Mouse (Mus musculus) heart, adult 2 months (tissue): Measurements from ENCODE around the gene Nudt3. TPM values are rescaled to one million over a fixed set of nuclear protein-coding genes. Genes with fewer than 3 reads are reported as not detected.

Source experiments
- DNase-seq, 2 experiments: peaks; one replicate each; pipeline ENCODE4 v3.0.0; 2021
- H3K27ac ChIP-seq: fragments of 200-600 bp; 2 replicates; pipeline ENCODE4 v1.8.1; 2022
- H3K27me3 ChIP-seq: fragments of 200-500 bp; 2 replicates; pipeline ENCODE4 v1.6.1; 2012; ENCODE audit warnings: mild to moderate bottlenecking, low read length, inconsistent platforms, mixed read lengths; ENCODE audit not compliant: control insufficient read depth, insufficient read depth
- H3K36me3 ChIP-seq: fragments of 200-500 bp; 2 replicates; pipeline ENCODE4 v1.6.1; 2012; ENCODE audit warnings: low read length, inconsistent platforms; ENCODE audit not compliant: control insufficient read depth, insufficient read depth
- H3K4me1 ChIP-seq: fragments of 200-500 bp; 2 replicates; pipeline ENCODE4 v1.6.1; 2011; ENCODE audit warnings: low read length; ENCODE audit not compliant: control insufficient read depth, insufficient read depth
- H3K4me3 ChIP-seq: fragments of 200-600 bp; 2 replicates; pipeline ENCODE4 v1.8.1; 2022
- H3K79me2 ChIP-seq: fragments of 200-500 bp; replicated peaks from 2 replicates; pipeline ENCODE4 v1.6.1; 2012; ENCODE audit warnings: mild to moderate bottlenecking, inconsistent platforms, low read length, moderate library complexity, mixed read lengths; ENCODE audit not compliant: control insufficient read depth, insufficient read depth
- H3K9ac ChIP-seq: fragments of 200-500 bp; 2 replicates; pipeline ENCODE4 v1.6.1; 2012; ENCODE audit warnings: low read depth, mild to moderate bottlenecking, control low read depth, inconsistent platforms, low read length, mixed read lengths
- CTCF ChIP-seq: fragments of 200-600 bp; IDR thresholded peaks from 2 replicates; pipeline ENCODE4 v1.8.1; 2022; ENCODE audit warnings: antibody characterized with exemption, mild to moderate bottlenecking, moderate library complexity
- EP300 ChIP-seq: fragments of 200-500 bp; IDR thresholded peaks from 2 replicates; pipeline ENCODE4 v1.6.1; 2011; ENCODE audit warnings: low read depth, low read length, control low read depth; ENCODE audit not compliant: insufficient read depth
- POLR2A ChIP-seq: fragments of 200-500 bp; IDR thresholded peaks from 2 replicates; pipeline ENCODE4 v1.6.1; 2011; ENCODE audit warnings: mild to moderate bottlenecking, low read depth, low read length, control low read depth; ENCODE audit not compliant: insufficient read depth
- WGBS: fragments of 180-500 bp; shearing (Covaris S2); methylation state at CpG from one replicate; pipeline ENCODE4 v1.1.7; 2018; 5-methylcytosine and 5-hydroxymethylcytosine counted together
- intact Hi-C: fragments of 180-260 bp; cut with DNase I; formaldehyde crosslinking; loops from one replicate; pipeline ENCODE4 v1.15.1; 2025
- polyA plus RNA-seq: library from polyadenylated mRNA; depleted of rRNA; stranded (reverse); fragments of >200 nt; gene quantifications from 2 replicates; pipeline ENCODE4 v1.2.3, GENCODE M21; 2012
- total RNA-seq, 2 experiments: library from RNA; stranded (reverse); gene quantifications; 2 replicates each; pipeline ENCODE4 v1.2.3; 2021

Nudt3 gene
- total and polyA plus RNA-seq, 3 experiments = 143 to 346 (median 330) TPM

DNA sequence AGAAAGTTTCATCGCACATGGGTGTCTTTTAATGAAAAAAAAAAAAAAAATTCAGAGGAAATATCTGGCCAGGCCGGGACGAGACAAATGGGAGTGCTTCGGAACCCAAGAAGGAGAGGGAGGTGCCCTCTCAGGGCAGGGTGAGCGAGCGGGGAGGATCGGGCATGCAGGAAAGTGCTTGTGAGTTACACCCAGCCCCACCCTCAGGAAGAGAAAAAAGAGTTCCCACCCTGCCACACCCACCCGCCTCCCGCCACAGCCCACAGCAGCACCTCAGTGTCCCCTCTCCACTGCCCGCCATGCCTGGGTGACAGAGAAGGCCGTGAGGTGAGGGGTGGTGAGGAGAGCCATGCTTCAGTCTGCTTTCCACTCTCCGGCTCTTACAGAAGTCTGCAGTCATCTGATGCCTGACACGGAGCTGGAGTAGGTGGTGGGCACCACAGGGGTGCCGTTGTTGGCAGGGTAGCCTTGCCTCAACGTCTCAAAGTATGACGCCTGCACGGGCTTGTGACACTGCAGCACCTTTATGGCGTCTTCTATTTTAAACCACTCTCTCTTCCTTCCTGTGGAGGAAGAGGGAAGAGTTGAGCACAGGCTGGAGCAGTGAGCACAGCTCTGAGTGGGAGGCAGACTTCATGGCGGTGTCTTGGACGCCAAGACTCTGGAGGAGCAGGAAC, 42.8 kb downstream of the Nudt3 start:
- TF ChIP-seq EP300 (no peak), CTCF (no peak), POLR2A (no peak)
- Histone ChIP-seq H3K36me3 (no peaks in the 10 kb centered on the region), H3K27ac (no peak overlapping the region), H3K4me1 (peaks cover 7% of the 10 kb centered on the region), H3K79me2 (no peaks in the 10 kb centered on the region), H3K9ac (no peak overlapping the region), H3K4me3 (no peak overlapping the region), H3K27me3 (no peaks in the 10 kb centered on the region)
- intact Hi-C loops = no loop called here
- DNase-seq = no peak
- 59% methylated on average over 20 of the region's 20 CpGs for WGBS

GRCm38 (mm10) chr17:27579816-27580215, 43.5 kb downstream of the Nudt3 start:
- intact Hi-C loops = no loop called here
- no peak overlapping the region for H3K9ac ChIP-seq
- no peak overlapping the region for H3K4me3 ChIP-seq
- WGBS = 81% methylated on average over 8 of the region's 8 CpGs
- no peaks in the 10 kb centered on the region for H3K27me3 ChIP-seq
- no peaks in the 10 kb centered on the region for H3K79me2 ChIP-seq
- peaks cover 12% of the 10 kb centered on the region for H3K4me1 ChIP-seq
- H3K36me3 ChIP-seq = no peaks in the 10 kb centered on the region
- H3K27ac ChIP-seq = no peak overlapping the region
- TF ChIP-seq EP300 = no peak
- TF ChIP-seq CTCF = no peak
- no peak for TF ChIP-seq POLR2A
- DNase-seq = no peak

GRCm38 (mm10) chr17:27578487-27578886, 44.8 kb downstream of the Nudt3 start:
- no peaks in the 10 kb centered on the region for H3K27me3 ChIP-seq
- H3K4me3 ChIP-seq = no peak overlapping the region
- 85% methylated on average over 10 of the region's 10 CpGs for WGBS
- intact Hi-C loops = no loop called here
- H3K9ac ChIP-seq = no peak overlapping the region
- H3K36me3 ChIP-seq = no peaks in the 10 kb centered on the region
- TF ChIP-seq EP300 (no peak), CTCF (no peak), POLR2A (no peak)
- H3K27ac ChIP-seq = no peak overlapping the region; the same call in 1 of the 2 replicates
- H3K4me1 ChIP-seq = peaks cover 16% of the 10 kb centered on the region
- no peak for DNase-seq
- H3K79me2 ChIP-seq = no peaks in the 10 kb centered on the region

- Histone ChIP-seq H3K4me1 (peaks cover 14% of the 10 kb centered on the region), H3K79me2 (no peaks in the 10 kb centered on the region), H3K36me3 (no peaks in the 10 kb centered on the region), H3K27me3 (no peaks in the 10 kb centered on the region), H3K9ac (no peak overlapping the region), H3K27ac (no peak overlapping the region), H3K4me3 (no peak overlapping the region)
- 46% methylated on average over 6 of the region's 6 CpGs for WGBS
- TF ChIP-seq EP300 = no peak
- TF ChIP-seq CTCF = peak; percentile 39
- no peak for TF ChIP-seq POLR2A
- intact Hi-C loops = no loop called here
- DNase-seq = no peak
These were observed 45.8 kb downstream of the Nudt3 start for GRCm38 (mm10) chr17:27577468-27577867.

DNA sequence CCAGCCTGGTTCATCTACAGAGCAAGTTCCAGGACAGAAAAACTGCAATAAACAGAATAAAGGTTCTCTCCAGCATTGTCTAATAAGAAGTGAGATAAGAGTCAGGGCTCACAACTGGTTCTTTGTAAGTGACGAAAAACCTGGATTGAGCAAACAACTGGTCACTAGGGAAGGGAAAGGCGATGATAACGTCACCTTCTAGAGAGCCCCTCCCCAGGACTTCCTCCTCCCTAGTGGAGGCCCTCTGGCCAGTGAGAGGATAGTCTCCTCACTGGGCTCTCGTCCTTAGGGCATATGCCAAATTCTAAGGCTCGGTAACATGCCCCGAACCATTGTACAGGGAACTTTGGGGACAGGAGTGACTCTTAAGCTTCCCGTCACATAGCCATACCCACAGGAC, 47.2 kb downstream of the Nudt3 start:
- intact Hi-C loops = no loop called here
- no peak for TF ChIP-seq POLR2A
- TF ChIP-seq CTCF = no peak
- TF ChIP-seq EP300 = no peak
- no peak overlapping the region; the same call in 1 of the 2 replicates for H3K27ac ChIP-seq
- no peaks in the 10 kb centered on the region for H3K79me2 ChIP-seq
- no peak overlapping the region for H3K4me3 ChIP-seq
- H3K36me3 ChIP-seq = no peaks in the 10 kb centered on the region
- no peak overlapping the region for H3K9ac ChIP-seq
- WGBS = 67% methylated on average over 7 of the region's 7 CpGs
- DNase-seq = no peak
- peaks cover 14% of the 10 kb centered on the region for H3K4me1 ChIP-seq
- H3K27me3 ChIP-seq = no peaks in the 10 kb centered on the region

GRCm38 (mm10) chr17:27575116-27575776, 48.0 kb downstream of the Nudt3 start:
- peaks cover 14% of the 10 kb centered on the region for H3K4me1 ChIP-seq
- peak overlapping the region; percentile 72 for H3K27ac ChIP-seq
- 64% methylated on average over 10 of the region's 10 CpGs for WGBS
- intact Hi-C loops = no loop called here
- H3K27me3 ChIP-seq = no peaks in the 10 kb centered on the region
- H3K9ac ChIP-seq = peak overlapping the region; percentile 21
- H3K36me3 ChIP-seq = no peaks in the 10 kb centered on the region
- H3K4me3 ChIP-seq = no peak overlapping the region
- H3K79me2 ChIP-seq = no peaks in the 10 kb centered on the region
- TF ChIP-seq EP300 (no peak), POLR2A (no peak), CTCF (no peak)
- DNase-seq = no peak
